Mouse (Mus musculus) c-Kit-positive CD71-positive TER-119-negative erythroid progenitor cells, embryonic 14.5 days (primary cell): ENCODE measurements around the gene Shisa4.
A peak's percentile ranks its signal among the peaks of the same experiment; 100 is the strongest.
"Not testable (repeated sequence)": the region's sequence is repeated elsewhere in the genome, so short reads cannot be mapped to it uniquely, and the experiment has no call there.

Source experiments
- DNase-seq: peaks from one replicate; pipeline ENCODE4 v3.0.0-alpha.2; 2013; ENCODE audit warnings: low read depth

Shisa4 gene

GRCm38 (mm10) chr1:135374868-135375581 is at the start of gene Shisa4:
TSS of gene Shisa4 (minus strand) at chr1:135375237.
- no peak for DNase-seq

- DNase-seq: no peak
Observed at GRCm38 (mm10) chr1:135422772-135423171, 47.7 kb upstream of the Shisa4 start.

DNA sequence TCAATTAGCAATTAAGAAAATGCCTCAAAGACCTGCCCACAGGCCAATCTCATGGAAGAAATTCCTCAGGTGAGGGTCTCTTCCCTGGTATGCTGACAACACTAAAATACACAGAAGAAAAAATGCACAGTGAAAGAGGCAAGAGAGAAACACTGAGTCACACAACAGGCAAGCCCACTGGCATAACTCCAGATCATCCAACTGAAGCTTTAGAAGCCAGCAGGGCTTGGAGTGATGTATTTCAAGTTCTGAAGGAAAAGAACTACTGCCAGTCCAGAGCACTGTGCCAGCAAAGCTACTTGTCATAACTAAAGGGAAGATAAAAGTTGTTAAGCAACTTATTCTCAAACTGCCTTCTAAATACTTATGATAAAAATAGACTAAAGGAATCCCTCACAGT is 39.0 kb upstream of the Shisa4 start:
- no peak for DNase-seq

DNA sequence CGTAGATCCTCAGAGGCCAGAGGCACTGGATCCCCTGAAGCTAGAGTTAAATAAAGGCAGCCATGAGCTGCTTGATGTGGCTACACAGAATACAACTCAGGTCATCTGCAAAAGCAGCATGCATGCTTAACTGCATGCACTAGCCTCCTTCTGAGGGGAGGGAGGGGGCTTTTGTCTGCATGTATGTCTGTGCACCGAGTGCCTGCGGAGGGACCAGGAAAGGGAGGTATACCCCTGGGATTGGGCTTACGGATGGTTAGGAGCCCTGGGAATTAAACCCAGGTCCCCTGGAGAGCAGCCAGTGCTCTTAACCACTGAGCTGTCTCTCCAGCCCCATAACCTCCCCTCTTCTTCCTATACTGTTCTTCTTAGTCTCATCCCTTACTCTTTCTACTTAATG is 37.1 kb upstream of the Shisa4 start:
- DNase-seq: no peak

GRCm38 (mm10) chr1:135410967-135411366 is 35.9 kb upstream of the Shisa4 start:
- DNase-seq: no peak

GRCm38 (mm10) chr1:135408973-135409372 is 33.9 kb upstream of the Shisa4 start:
- no peak for DNase-seq

DNA sequence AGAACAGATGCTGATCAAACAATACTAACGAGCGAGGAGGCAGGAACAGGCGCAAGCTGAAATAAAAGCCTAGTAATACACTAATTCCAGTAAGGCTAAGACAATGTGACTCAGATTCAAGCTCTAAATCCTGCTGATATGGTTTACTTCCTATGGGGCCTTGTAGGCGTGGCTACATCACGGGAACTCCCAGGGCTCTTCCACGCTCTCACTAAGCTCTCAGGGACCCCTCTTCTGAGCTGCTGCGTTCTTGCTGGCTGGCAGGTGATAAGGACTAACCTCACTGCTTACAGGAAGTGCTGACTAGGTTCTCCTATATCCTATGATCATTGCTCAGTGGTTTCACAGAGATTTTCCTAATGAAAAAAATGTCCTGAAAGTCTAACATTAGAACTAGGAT is 30.3 kb upstream of the Shisa4 start:
- no peak for DNase-seq

- no peak for DNase-seq
Observed at GRCm38 (mm10) chr1:135401452-135402110, 26.5 kb upstream of the Shisa4 start.

DNA sequence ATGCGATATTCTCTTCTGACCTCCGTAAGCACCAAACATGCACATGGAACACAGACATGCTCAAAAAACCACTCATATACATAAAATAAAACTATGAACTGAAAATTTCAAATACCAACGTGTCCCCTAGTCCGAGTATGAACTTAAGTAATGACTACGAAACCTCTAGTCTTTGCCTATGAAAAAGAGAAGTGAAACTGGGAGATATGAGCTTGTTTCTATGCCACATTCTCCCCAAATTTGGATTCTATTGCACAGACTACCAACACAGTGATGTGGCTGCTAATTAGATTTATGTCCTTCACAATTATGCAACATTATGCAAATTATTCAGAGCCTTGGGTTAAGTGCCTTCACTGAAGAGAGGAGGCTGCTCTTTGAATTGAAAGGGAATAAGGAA is 24.4 kb upstream of the Shisa4 start:
- DNase-seq: no peak

DNA sequence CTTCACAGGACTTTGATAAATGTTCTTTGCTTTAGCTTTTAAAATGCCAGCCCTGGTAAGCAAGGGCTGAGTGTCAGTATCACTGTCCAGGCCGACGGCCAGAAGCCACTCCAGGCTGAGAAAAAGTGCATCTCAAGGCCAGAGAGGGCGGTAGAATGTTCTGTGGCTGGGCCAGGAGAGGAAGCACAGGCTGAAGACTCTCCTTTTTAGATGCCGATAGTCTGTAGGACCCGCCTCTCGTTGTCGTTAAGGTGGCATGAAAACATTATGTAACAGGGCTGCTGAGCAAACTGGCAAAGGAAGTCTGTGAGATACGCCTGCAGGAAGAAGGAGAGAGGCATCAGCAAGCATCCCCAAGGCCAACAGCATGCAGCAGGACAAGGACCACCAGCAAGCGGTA is 10.1 kb upstream of the Shisa4 start:
- DNase-seq: no peak

GRCm38 (mm10) chr1:135384171-135384570 is 9.1 kb upstream of the Shisa4 start:
- no peak for DNase-seq

DNA sequence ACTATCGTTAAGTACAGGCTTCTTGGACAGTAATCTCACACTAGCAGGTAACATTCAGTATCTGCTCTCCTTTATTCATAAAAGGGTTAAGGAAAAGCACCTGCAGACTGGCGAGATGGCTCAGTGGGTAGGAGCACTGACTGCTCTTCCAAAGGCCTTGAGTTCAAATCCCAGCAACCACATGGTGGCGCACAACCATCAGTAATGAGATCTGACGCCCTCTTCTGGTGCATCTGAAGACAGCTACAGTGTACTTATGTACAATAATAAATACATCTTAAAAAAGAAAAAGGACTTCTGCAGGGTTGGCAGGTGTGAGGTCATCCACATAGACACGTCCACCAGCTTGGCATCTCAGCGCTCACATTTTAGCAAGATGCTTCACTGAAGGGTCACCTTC is 6.5 kb upstream of the Shisa4 start:
- DNase-seq: not testable (repeated sequence)

- DNase-seq: no peak
Observed at GRCm38 (mm10) chr1:135380071-135380991, 5.3 kb upstream of the Shisa4 start.

DNA sequence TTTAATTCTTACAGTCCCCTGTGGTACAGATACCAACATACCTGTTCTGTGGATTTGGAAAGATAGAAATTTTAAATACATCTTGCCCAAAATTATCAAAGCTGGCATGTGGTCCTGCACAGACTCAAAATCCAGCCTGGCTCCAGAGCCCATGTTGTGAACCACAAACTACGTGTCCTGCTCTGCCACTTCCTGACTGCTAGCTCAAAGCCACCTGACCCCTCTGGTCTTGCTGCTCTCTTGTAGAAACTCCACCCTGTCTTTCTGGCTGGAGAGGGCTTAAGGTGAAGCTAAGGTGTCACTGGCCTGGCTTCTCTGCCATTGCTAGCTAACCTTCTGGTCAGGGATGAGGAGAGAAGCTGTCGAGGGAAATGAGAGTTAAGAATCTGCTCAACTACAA is 4.0 kb upstream of the Shisa4 start:
- no peak for DNase-seq

- DNase-seq: no peak
Observed at GRCm38 (mm10) chr1:135378576-135378975, 3.5 kb upstream of the Shisa4 start.

DNA sequence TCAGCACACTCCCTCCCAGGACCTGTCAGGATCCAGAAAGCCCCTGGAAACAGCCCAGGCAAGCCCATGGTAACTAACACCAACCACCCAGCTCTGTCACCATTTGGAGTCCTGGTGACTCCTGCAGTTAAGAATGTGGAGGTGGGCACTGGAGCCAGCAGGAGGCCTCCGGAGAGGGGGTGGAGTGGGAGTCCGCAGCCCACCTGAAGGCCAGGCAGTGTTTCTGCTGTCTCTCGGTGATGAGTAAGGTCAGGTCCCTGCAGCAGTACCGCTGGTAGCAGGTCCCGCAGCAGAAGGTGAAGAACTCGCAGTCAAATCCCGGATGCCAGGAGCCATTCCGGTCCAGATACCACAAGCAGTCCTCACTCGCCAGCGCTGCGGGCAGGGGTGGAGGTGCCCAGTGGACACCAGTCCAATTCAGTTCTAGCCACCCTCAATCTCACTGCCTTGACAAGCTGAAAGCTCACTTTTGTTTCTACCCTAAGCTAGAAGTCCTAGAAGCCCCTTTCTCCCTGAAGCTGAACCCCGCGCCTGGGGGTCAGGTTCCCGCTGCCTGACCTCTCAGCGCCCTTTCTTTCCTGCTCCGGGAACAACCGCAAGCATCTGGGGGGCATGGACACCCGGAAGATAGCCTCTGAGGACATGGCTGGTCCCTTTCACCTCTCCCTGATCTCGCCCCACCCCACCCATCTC is 716 bp downstream of the Shisa4 start:
- no peak for DNase-seq

DNA sequence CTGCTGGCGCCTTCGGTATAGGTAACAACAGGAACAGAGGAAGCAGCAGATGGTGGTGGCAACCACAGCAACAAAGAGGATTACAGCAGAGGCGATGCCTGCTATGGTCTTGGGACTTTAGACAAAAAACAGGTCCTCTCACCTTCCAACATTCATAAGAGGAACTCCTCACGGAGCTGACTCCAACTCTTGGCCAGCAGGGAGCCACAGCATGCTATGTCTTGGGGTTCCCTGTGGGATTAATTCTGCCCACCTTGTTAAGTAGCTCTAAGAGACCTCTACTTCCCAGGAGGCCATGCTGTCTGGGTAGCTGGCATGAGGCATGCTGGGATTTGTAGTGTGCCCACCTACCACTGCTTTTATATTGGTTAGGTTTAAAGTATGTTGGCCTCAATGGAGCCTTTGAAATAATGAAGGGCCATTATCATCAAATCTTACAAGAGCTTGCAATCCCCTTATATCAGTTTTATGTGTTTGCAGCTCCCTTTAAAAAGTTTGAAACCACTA is 1.8 kb downstream of the Shisa4 start:
- no peak for DNase-seq

- no peak for DNase-seq
Observed at GRCm38 (mm10) chr1:135369415-135369814, 5.6 kb downstream of the Shisa4 start.

GRCm38 (mm10) chr1:135368982-135369381 is 6.1 kb downstream of the Shisa4 start:
- DNase-seq: no peak

GRCm38 (mm10) chr1:135368245-135368644 is 6.8 kb downstream of the Shisa4 start:
- DNase-seq: peak; percentile 54

- no peak for DNase-seq
Observed at GRCm38 (mm10) chr1:135367595-135367994, 7.4 kb downstream of the Shisa4 start.

DNA sequence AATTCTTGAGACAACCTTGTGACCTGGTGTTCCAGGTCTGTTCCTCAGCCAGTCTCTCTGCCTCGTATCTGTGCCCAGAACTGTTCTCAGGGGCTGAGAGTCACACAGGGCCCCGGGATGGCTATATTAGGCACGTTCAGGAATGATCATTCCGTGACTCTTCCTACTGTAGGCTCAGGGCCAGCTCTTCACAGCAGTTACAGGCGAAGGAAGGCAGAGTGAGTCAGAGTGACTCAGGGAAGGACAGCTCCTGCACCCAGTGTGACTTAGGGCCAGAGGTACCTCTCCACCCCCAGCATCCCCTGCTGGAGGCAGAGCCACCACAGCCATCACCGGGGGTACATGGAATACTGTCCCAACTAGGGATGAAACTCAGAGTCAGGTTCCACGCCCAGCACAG is 8.0 kb downstream of the Shisa4 start:
- no peak for DNase-seq
